Mouse (Mus musculus) olfactory bulb, adult 2 months (tissue): ENCODE data around the gene Camkmt. TPM values are rescaled to one million over a fixed set of nuclear protein-coding genes. Genes with fewer than 3 reads are reported as not detected.

Experiments used
- H3K27ac ChIP-seq: fragments of 200-500 bp; 2 replicates; pipeline ENCODE4 v1.5.1; 2012; ENCODE audit warnings: low read depth, low read length; ENCODE audit not compliant: insufficient read depth
- H3K4me1 ChIP-seq: fragments of 200-500 bp; 2 replicates; pipeline ENCODE4 v1.6.1; 2012; ENCODE audit warnings: low read length; ENCODE audit not compliant: control insufficient read depth, insufficient read depth
- H3K4me3 ChIP-seq: fragments of 200-500 bp; 2 replicates; pipeline ENCODE4 v1.5.1; 2012; ENCODE audit warnings: mild to moderate bottlenecking, low read depth, low read length, moderate library complexity; ENCODE audit not compliant: insufficient read depth
- CTCF ChIP-seq: fragments of 200-500 bp; IDR thresholded peaks from 2 replicates; pipeline ENCODE4 v1.5.1; 2012; ENCODE audit warnings: low read depth, mild to moderate bottlenecking, low read length, moderate library complexity; ENCODE audit not compliant: insufficient read depth
- POLR2A ChIP-seq: fragments of 200-500 bp; IDR thresholded peaks from 2 replicates; pipeline ENCODE4 v1.6.1; 2012; ENCODE audit warnings: mild to moderate bottlenecking, low read depth, low read length, moderate library complexity; ENCODE audit not compliant: insufficient read depth
- WGBS: fragments of 180-500 bp; shearing (Covaris S2); methylation state at CpG from one replicate; pipeline ENCODE4 v1.1.7; 2018; 5-methylcytosine and 5-hydroxymethylcytosine counted together
- polyA plus RNA-seq: library from polyadenylated mRNA; stranded (reverse); fragments of >200 nt; gene quantifications from 2 replicates; pipeline ENCODE4 v1.2.4, GENCODE M21; 2012; ENCODE audit warnings: low replicate concordance; ENCODE audit not compliant: missing spikeins, insufficient read depth, insufficient read length

Gene Camkmt
- not detected in 2 replicates for polyA plus RNA-seq

- Histone ChIP-seq H3K4me1 (peaks cover 10% of the 10 kb centered on the region), H3K4me3 (peak within 1 kb of the TSS; percentile 88), H3K27ac (peak within 1 kb of the TSS; percentile 95)
- peak; percentile 67 for TF ChIP-seq POLR2A
- TF ChIP-seq CTCF: no peak
- under 1% methylated on average over 63 of the region's 63 CpGs for WGBS
Measured at GRCm38 (mm10) chr17:85090120-85091099, at the start of gene Camkmt, which contains the start of gene Prepl. TSS of gene Camkmt (plus strand) at chr17:85090552. TSS of gene Prepl (minus strand) at chr17:85090241.

DNA sequence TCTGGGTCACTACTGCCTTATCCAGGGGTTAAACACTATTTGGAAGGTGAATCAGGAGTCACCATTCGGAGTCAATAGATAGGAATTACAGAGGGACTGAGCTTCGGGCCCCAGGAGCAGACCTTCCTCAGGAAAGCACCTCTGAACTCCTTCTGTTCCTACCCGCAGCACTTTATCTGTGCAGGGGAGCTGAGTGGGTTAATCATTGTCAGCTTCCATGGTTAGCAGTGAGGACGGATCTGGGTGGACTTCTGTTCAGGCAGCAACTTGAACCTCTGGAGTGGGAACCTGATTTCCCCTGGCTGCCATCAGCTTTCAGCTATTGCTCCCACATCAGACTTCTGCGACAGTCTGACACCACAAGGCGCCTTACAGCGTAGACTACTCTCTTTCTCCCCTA, 49.4 kb upstream of the Camkmt start:
- 87% methylated on average over 7 of the region's 7 CpGs for WGBS
- Histone ChIP-seq H3K4me1 (no peaks in the 10 kb centered on the region), H3K27ac (no peak overlapping the region), H3K4me3 (no peak overlapping the region)
- TF ChIP-seq CTCF (no peak), POLR2A (no peak)

DNA sequence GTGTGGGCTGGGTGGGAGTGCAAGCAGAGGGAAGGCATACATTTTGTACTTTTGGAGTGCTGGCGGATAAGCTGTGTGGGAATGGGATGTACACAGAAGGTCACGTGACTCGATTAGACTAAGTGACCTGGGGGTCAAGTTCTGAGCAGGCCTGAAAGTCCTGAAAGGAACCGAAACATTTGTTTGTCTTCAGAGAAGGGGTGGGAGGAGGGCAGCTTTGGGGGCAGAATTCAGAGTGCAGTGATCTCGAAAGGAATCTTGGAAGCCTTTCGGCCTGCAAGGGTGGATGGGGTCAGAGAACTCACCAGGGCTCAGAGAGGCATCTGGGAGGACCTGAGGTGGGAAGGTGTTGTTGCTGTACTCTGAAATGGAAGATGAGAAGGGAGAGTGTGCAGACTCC, 47.9 kb upstream of the Camkmt start:
- TF ChIP-seq POLR2A (no peak), CTCF (no peak)
- no peak overlapping the region for H3K4me3 ChIP-seq
- 92% methylated on average over 6 of the region's 6 CpGs for WGBS
- no peaks in the 10 kb centered on the region for H3K4me1 ChIP-seq
- no peak overlapping the region for H3K27ac ChIP-seq

- TF ChIP-seq CTCF: no peak
- no peak for TF ChIP-seq POLR2A
Measured at GRCm38 (mm10) chr17:85043404-85043816, 46.9 kb upstream of the Camkmt start.

DNA sequence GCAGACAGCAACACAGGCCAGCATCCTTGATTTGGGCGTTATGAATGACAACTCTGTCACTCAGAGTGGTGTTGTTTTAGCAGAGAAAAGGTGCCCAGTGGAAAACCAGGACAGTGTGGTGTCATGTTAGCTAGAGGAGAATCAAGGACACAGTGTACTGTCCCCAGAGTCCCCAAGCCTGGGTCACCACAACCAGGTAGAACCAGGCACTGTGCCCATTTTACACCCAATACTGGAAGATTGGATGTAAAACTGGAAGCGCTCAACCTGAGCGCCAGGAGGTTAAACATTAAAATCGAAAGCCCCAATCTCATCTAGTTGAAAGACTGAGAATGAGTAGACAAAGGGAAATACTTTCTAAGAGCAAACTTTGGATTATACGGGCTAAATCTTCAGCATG, 45.9 kb upstream of the Camkmt start:
- WGBS: 92% methylated on average over 5 of the region's 5 CpGs
- Histone ChIP-seq H3K4me1 (no peaks in the 10 kb centered on the region), H3K4me3 (no peak overlapping the region), H3K27ac (no peak overlapping the region)
- TF ChIP-seq POLR2A (no peak), CTCF (no peak)

More at GRCm38 (mm10) chr17:85043404-85043816, 46.9 kb upstream of the Camkmt start:
- Histone ChIP-seq H3K4me1 (no peaks in the 10 kb centered on the region), H3K27ac (no peak overlapping the region), H3K4me3 (no peak overlapping the region)
- WGBS: 92% methylated on average over 6 of the region's 6 CpGs

- no peak overlapping the region for H3K27ac ChIP-seq
- no peak overlapping the region for H3K4me3 ChIP-seq
- no peaks in the 10 kb centered on the region for H3K4me1 ChIP-seq
- WGBS: 88% methylated on average over 12 of the region's 12 CpGs
- no peak for TF ChIP-seq POLR2A
- TF ChIP-seq CTCF: no peak
Measured at GRCm38 (mm10) chr17:85045160-85045559, 45.2 kb upstream of the Camkmt start.

GRCm38 (mm10) chr17:85048379-85048778, 42.0 kb upstream of the Camkmt start:
- Histone ChIP-seq H3K4me1 (no peaks in the 10 kb centered on the region), H3K4me3 (no peak overlapping the region), H3K27ac (no peak overlapping the region)
- WGBS: 98% methylated on average over 5 of the region's 5 CpGs
- TF ChIP-seq POLR2A (no peak), CTCF (no peak)

DNA sequence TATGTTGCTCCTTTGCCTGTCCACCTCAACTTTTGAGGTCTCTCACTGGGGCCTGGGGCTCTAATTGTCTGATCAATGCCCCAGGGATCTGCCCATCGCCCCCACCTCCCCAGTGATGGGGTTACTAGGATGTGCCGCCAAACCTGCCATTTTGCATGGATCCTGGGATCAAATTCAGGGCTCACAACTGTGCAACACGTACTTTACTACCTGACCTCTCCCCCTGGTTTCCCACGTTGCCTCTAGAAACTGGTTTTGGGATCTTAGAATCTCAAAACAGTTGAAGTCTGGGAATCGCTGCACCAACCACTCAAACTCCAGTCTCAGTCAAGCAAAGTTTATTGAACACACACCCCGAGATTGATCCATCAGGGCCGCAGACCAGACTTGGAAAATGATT, 32.1 kb upstream of the Camkmt start:
- 91% methylated on average over 7 of the region's 7 CpGs for WGBS
- TF ChIP-seq CTCF (no peak), POLR2A (no peak)
- no peak overlapping the region for H3K27ac ChIP-seq
- no peak overlapping the region for H3K4me3 ChIP-seq
- no peaks in the 10 kb centered on the region for H3K4me1 ChIP-seq

GRCm38 (mm10) chr17:85059136-85059535, 31.2 kb upstream of the Camkmt start:
- TF ChIP-seq CTCF: no peak
- TF ChIP-seq POLR2A: no peak
- H3K4me1 ChIP-seq: no peaks in the 10 kb centered on the region
- H3K27ac ChIP-seq: no peak overlapping the region
- H3K4me3 ChIP-seq: no peak overlapping the region
- 92% methylated on average over 6 of the region's 6 CpGs for WGBS
